Comparison of ENCODE assay signal across 8 mouse cellular contexts in genomic region chrX:16450496-16451078, GRCm38 (mm10).
DNase-seq lines count a peak whose midpoint lies in the region; ATAC-seq lines count a peak whose summit lies in the region.

No protein-coding gene starts in this region.

- H3K9ac ChIP-seq in hindbrain, embryonic 15.5 days: no peak overlapping the region
- no peak overlapping the region for H3K9ac ChIP-seq in midbrain, embryonic 13.5 days (replicated peaks)

- no peak for ATAC-seq in CD4-positive, CD25-positive, alpha-beta regulatory T cell, adult 4 months
- ATAC-seq in hindbrain, embryonic 15.5 days (ENCODE audit: low FRiP score, low read depth): no peak
- peak; percentile 75; the same call in 1 of the 2 replicates for ATAC-seq in midbrain, embryonic 13.5 days

- 2% methylated on average over 2 of the region's 2 CpGs for WGBS in hindbrain, embryonic 15.5 days
- WGBS in midbrain, embryonic 13.5 days: 3% methylated on average over 2 of the region's 2 CpGs

- H3K27me3 ChIP-seq in hindbrain, embryonic 15.5 days: no peaks in the 10 kb centered on the region
- H3K27me3 ChIP-seq in midbrain, embryonic 13.5 days: no peaks in the 10 kb centered on the region

- DNase-seq in CD4-positive, CD25-positive, alpha-beta regulatory T cell, adult 2 months (ENCODE audit: low read depth, low spot score): peak; percentile 3
- DNase-seq in ZHBTc4 (ENCODE audit: low read depth, low spot score): peak; percentile 26
- peak; percentile 23 for DNase-seq in embryo, embryonic 9.5 days (ENCODE audit: extremely low spot score)
- peak; percentile 4 for DNase-seq in left cerebral cortex, adult 11 months (ENCODE audit: low spot score)
- DNase-seq in testis, postnatal 14 days (ENCODE audit: low spot score): peak; percentile 3

- peak overlapping the region; percentile 37 for H3K4me2 ChIP-seq in hindbrain, embryonic 15.5 days
- no peak overlapping the region for H3K4me2 ChIP-seq in midbrain, embryonic 13.5 days (replicated peaks)

- H3K4me1 ChIP-seq in hindbrain, embryonic 15.5 days (replicated peaks): no peaks in the 10 kb centered on the region
- H3K4me1 ChIP-seq in midbrain, embryonic 13.5 days (replicated peaks): no peaks in the 10 kb centered on the region

- H3K9me3 ChIP-seq in hindbrain, embryonic 15.5 days: no peaks in the 10 kb centered on the region
- H3K9me3 ChIP-seq in midbrain, embryonic 13.5 days: no peaks in the 10 kb centered on the region

- no peak overlapping the region for H3K27ac ChIP-seq in hindbrain, embryonic 15.5 days (replicated peaks)
- no peak overlapping the region for H3K27ac ChIP-seq in midbrain, embryonic 13.5 days

- no peaks in the 10 kb centered on the region for H3K36me3 ChIP-seq in hindbrain, embryonic 15.5 days
- no peaks in the 10 kb centered on the region for H3K36me3 ChIP-seq in midbrain, embryonic 13.5 days

- H3K4me3 ChIP-seq in hindbrain, embryonic 15.5 days: no peak overlapping the region
- H3K4me3 ChIP-seq in midbrain, embryonic 13.5 days (replicated peaks): no peak overlapping the region
